Mouse (Mus musculus) embryonic facial prominence, embryonic 12.5 days (tissue): ENCODE measurements around the gene Wdr34. TPM values are rescaled to one million over a fixed set of nuclear protein-coding genes. Genes with fewer than 3 reads are reported as not detected.

ENCODE experiments used
- ATAC-seq: fragments of 200-750 bp; cut with Nextera tagmentation; 2 replicates; pipeline ENCODE4 v1.8.0; 2017; ENCODE audit not compliant: insufficient number of reproducible peaks, insufficient read depth, low FRiP score, low TSS enrichment
- H3K27ac ChIP-seq: fragments of 300-500 bp; sonication (generic); 2 replicates; pipeline ENCODE4 v1.5.1; 2016; ENCODE audit warnings: mild to moderate bottlenecking
- H3K27me3 ChIP-seq: fragments of 300-500 bp; sonication (generic); 2 replicates; pipeline ENCODE4 v1.6.1; 2016; ENCODE audit warnings: mild to moderate bottlenecking, moderate library complexity
- H3K36me3 ChIP-seq: fragments of 300-500 bp; sonication (generic); 2 replicates; pipeline ENCODE4 v1.6.1; 2016; ENCODE audit warnings: mild to moderate bottlenecking
- H3K4me1 ChIP-seq: fragments of 300-500 bp; sonication (generic); 2 replicates; pipeline ENCODE4 v1.6.1; 2016
- H3K4me2 ChIP-seq: fragments of 300-500 bp; sonication (generic); replicated peaks from 2 replicates; pipeline ENCODE4 v1.6.1; 2016; ENCODE audit warnings: mild to moderate bottlenecking, moderate library complexity
- H3K4me3 ChIP-seq: fragments of 300-500 bp; sonication (generic); 2 replicates; pipeline ENCODE4 v1.5.1; 2016; ENCODE audit warnings: mild to moderate bottlenecking
- H3K9ac ChIP-seq: fragments of 300-500 bp; sonication (generic); 2 replicates; pipeline ENCODE4 v1.6.1; 2016; ENCODE audit warnings: mild to moderate bottlenecking, moderate library complexity
- H3K9me3 ChIP-seq: fragments of 300-500 bp; sonication (generic); 2 replicates; pipeline ENCODE4 v1.6.1; 2016; ENCODE audit warnings: mild to moderate bottlenecking, moderate library complexity
- WGBS: fragments of 180-500 bp; shearing (Covaris S2); methylation state at CpG from one replicate; pipeline ENCODE4 v1.1.7; 2016; 5-methylcytosine and 5-hydroxymethylcytosine counted together
- polyA plus RNA-seq: library from polyadenylated mRNA; unstranded; fragments of >200 nt; fragmentation: Nextera tagmentation; extraction: Ambion mirVana; gene quantifications from 2 replicates; pipeline ENCODE4 v1.2.1, GENCODE M21; 2016

The Wdr34 gene
- 43.9 and 46.0 TPM in 2 replicates for polyA plus RNA-seq

DNA sequence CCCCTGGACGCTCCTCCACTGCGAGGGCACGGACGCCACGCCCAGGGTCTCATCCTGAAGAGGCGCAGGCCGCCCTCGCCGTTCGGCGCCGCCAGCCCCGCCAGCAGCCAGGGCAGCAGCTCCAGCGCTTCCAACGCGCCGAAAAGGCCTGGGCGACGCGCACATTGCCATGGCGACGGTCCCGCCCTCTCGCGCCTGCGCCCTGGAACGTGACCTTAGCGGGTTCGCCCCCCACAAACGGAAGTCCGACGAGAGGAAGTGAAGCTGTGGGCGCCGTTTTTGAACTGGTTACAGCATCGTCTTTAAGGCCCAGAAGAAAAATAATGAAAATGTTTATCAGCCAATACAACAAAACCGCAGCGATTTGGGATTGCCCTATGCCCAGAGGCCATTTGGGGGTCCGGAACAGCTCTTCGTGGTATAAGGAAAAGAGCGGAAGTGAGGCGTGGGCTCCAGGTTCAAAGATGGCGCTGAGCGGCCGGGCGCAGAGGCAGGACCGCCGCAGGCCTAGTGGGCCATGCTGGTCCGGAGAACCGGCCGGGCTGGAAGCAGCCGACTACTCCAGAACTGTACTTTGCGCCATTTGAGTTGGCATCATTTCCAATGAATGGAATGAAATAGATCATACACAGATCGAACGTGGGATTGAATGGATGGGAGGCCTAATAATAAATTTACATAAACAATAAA lies at the start of gene Wdr34:
Wdr34 (minus strand) TSS at position 183 of the 690 bp plus-strand sequence.
- Histone ChIP-seq H3K9me3 (no peaks in the 10 kb centered on the region), H3K36me3 (peaks cover 15% of the 10 kb centered on the region; the same call in 1 of the 2 replicates), H3K4me2 (peak within 1 kb of the TSS; percentile 67), H3K4me3 (peak within 1 kb of the TSS; percentile 75), H3K27ac (peak within 1 kb of the TSS; percentile 81), H3K9ac (peak within 1 kb of the TSS; percentile 72), H3K27me3 (no peaks in the 10 kb centered on the region), H3K4me1 (no peaks in the 10 kb centered on the region)
- WGBS = 1% methylated on average over 54 of the region's 54 CpGs
- peak; percentile 89 for ATAC-seq

GRCm38 (mm10) chr2:30095882-30096527 lies 47.3 kb upstream of the Wdr34 start:
- Histone ChIP-seq H3K4me1 (peaks cover 18% of the 10 kb centered on the region; the same call in 1 of the 2 replicates), H3K36me3 (peaks cover 40% of the 10 kb centered on the region), H3K27me3 (no peaks in the 10 kb centered on the region), H3K27ac (no peak overlapping the region), H3K4me3 (no peak overlapping the region), H3K9me3 (no peaks in the 10 kb centered on the region), H3K4me2 (no peak overlapping the region), H3K9ac (no peak overlapping the region)
- WGBS = 76% methylated on average over 2 of the region's 2 CpGs
- no peak for ATAC-seq

DNA sequence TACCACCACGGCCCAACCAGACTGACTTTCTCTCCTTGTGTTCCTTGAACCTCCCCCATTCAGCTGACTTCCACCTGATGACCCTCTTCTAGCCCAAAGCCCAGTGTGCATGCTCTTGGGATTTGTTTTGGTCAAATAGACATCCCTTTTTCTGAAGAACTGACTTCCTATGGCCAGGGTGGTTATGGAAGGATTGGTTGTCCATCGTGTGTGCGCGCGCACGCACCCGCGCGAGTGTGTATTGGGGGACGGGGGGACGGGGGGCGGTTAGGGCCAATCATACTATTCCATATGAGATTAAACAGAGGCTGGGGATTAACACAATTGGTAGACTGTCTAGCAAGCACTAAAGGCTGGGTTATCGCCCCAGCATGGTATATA lies 45.5 kb upstream of the Wdr34 start:
- peak overlapping the region; percentile 61 for H3K9ac ChIP-seq
- H3K27ac ChIP-seq = peak overlapping the region; percentile 57
- WGBS = 4% methylated on average over 13 of the region's 13 CpGs
- no peaks in the 10 kb centered on the region for H3K27me3 ChIP-seq
- peak overlapping the region; percentile 59 for H3K4me3 ChIP-seq
- H3K9me3 ChIP-seq = no peaks in the 10 kb centered on the region
- peaks cover 18% of the 10 kb centered on the region; the same call in 1 of the 2 replicates for H3K4me1 ChIP-seq
- H3K4me2 ChIP-seq = peak overlapping the region; percentile 72
- no peak for ATAC-seq
- H3K36me3 ChIP-seq = peaks cover 36% of the 10 kb centered on the region

GRCm38 (mm10) chr2:30093471-30094207 lies 45.0 kb upstream of the Wdr34 start, which contains the start of gene Zdhhc12:
Gene Zdhhc12 (minus strand): TSS chr2:30093648.
- Histone ChIP-seq H3K27me3 (no peaks in the 10 kb centered on the region), H3K9me3 (no peaks in the 10 kb centered on the region), H3K27ac (peak within 1 kb of the TSS; percentile 57), H3K4me2 (peak within 1 kb of the TSS; percentile 72), H3K36me3 (peaks cover 36% of the 10 kb centered on the region), H3K9ac (peak within 1 kb of the TSS; percentile 61), H3K4me3 (peak within 1 kb of the TSS; percentile 59), H3K4me1 (peaks cover 18% of the 10 kb centered on the region; the same call in 1 of the 2 replicates)
- peak; percentile 91 for ATAC-seq
- under 1% methylated on average over 51 of the region's 51 CpGs for WGBS

- H3K27ac ChIP-seq = no peak overlapping the region
- H3K9me3 ChIP-seq = no peaks in the 10 kb centered on the region
- H3K4me3 ChIP-seq = peak overlapping the region; percentile 59
- H3K36me3 ChIP-seq = peaks cover 28% of the 10 kb centered on the region
- no peak for ATAC-seq
- H3K4me1 ChIP-seq = peaks cover 18% of the 10 kb centered on the region; the same call in 1 of the 2 replicates
- WGBS = 47% methylated on average over 6 of the region's 6 CpGs
- H3K4me2 ChIP-seq = peak overlapping the region; percentile 72
- H3K9ac ChIP-seq = peak overlapping the region; percentile 24; the same call in 1 of the 2 replicates
- no peaks in the 10 kb centered on the region for H3K27me3 ChIP-seq
Measured at GRCm38 (mm10) chr2:30092280-30092918, 43.7 kb upstream of the Wdr34 start.

- H3K36me3 ChIP-seq = peaks cover 19% of the 10 kb centered on the region
- no peak overlapping the region for H3K4me2 ChIP-seq
- no peaks in the 10 kb centered on the region for H3K9me3 ChIP-seq
- H3K4me3 ChIP-seq = no peak overlapping the region
- no peaks in the 10 kb centered on the region for H3K27me3 ChIP-seq
- WGBS = 94% methylated on average over 12 of the region's 12 CpGs
- no peak for ATAC-seq
- peaks cover 18% of the 10 kb centered on the region; the same call in 1 of the 2 replicates for H3K4me1 ChIP-seq
- no peak overlapping the region for H3K27ac ChIP-seq
- H3K9ac ChIP-seq = no peak overlapping the region
Measured at GRCm38 (mm10) chr2:30091521-30091920, 42.8 kb upstream of the Wdr34 start.

- H3K36me3 ChIP-seq = peaks cover 18% of the 10 kb centered on the region
- H3K4me2 ChIP-seq = no peak overlapping the region
- no peaks in the 10 kb centered on the region for H3K9me3 ChIP-seq
- H3K27me3 ChIP-seq = no peaks in the 10 kb centered on the region
- H3K9ac ChIP-seq = no peak overlapping the region
- H3K4me1 ChIP-seq = peaks cover 6% of the 10 kb centered on the region; the same call in 1 of the 2 replicates
- H3K4me3 ChIP-seq = no peak overlapping the region
- ATAC-seq = no peak
- H3K27ac ChIP-seq = no peak overlapping the region
- 92% methylated on average over 4 of the region's 4 CpGs for WGBS
Measured at GRCm38 (mm10) chr2:30087310-30087709, 38.6 kb upstream of the Wdr34 start.

DNA sequence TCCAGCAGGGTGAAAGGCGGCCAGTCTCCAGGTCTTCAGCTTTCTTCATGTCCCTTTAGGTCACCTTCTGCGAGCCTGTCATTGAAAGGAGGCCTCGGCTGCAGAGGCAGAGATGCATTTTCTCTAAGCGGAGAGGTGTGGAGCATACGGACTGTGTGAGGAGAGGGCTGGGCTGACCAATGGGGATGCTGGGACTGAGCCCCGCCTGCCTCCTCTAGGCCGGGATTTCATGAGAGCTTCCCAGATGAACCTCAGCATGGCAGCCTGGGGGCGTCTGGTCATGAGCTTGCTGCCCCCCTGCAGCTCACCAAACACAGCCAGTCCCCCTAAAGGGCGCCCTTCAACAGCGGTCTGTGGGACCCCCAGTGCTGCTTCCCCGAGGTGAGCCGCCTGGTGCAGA lies 36.0 kb upstream of the Wdr34 start:
- H3K4me2 ChIP-seq = peak overlapping the region; percentile 45
- WGBS = 8% methylated on average over 12 of the region's 12 CpGs
- H3K36me3 ChIP-seq = no peaks in the 10 kb centered on the region
- H3K27me3 ChIP-seq = no peaks in the 10 kb centered on the region
- peak overlapping the region; percentile 15; the same call in 1 of the 2 replicates for H3K4me3 ChIP-seq
- H3K27ac ChIP-seq = no peak overlapping the region
- 0 out of 2 replicates have a peak, but pooled peaks have one; percentile 57 for ATAC-seq
- peaks cover 5% of the 10 kb centered on the region; the same call in 1 of the 2 replicates for H3K4me1 ChIP-seq
- H3K9ac ChIP-seq = no peak overlapping the region; the same call in 1 of the 2 replicates
- no peaks in the 10 kb centered on the region for H3K9me3 ChIP-seq

- WGBS = 57% methylated on average over 5 of the region's 5 CpGs
- Histone ChIP-seq H3K4me3 (0 out of 2 replicates have a peak overlapping the region, but pooled peaks have one; percentile 15), H3K9me3 (no peaks in the 10 kb centered on the region), H3K27ac (no peak overlapping the region), H3K4me1 (peaks cover 5% of the 10 kb centered on the region; the same call in 1 of the 2 replicates), H3K4me2 (peak overlapping the region; percentile 45), H3K9ac (no peak overlapping the region), H3K27me3 (no peaks in the 10 kb centered on the region), H3K36me3 (no peaks in the 10 kb centered on the region)
- no peak for ATAC-seq
Measured at GRCm38 (mm10) chr2:30084113-30084512, 35.4 kb upstream of the Wdr34 start.

DNA sequence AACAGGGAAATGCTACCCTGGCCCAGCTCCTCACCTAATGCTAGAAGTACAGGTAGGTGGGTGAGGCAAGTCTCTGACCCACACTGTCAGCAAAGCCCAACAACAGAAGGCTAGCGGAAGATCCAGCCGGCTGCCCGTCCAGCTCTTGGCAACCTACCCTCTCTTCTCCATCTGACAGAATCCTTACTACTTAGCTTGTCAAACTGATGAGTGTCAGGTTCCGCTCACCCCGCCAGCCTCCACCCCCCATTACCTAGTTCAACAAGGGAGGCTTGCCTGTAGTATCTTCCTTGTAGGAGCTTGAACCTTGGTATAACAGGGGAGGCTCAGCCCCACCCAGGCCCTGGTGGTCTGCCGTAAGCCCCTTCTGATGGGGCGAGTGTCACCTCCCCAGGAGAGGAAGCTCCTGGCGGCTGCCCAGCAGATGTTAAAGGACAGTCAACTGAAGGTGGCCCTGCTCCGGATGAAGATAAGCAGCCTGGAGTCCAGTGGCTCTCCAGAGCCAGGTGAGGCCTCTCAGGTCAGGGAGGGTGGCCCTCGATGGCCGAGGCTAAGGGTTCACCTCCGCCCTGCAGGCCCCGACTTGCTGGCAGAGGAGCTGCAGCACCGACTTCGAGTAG lies 31.6 kb upstream of the Wdr34 start:
- no peak overlapping the region for H3K27ac ChIP-seq
- H3K9ac ChIP-seq = 0 out of 2 replicates have a peak overlapping the region, but pooled peaks have one; percentile 19
- peaks cover 14% of the 10 kb centered on the region for H3K4me1 ChIP-seq
- no peaks in the 10 kb centered on the region for H3K27me3 ChIP-seq
- no peak for ATAC-seq
- no peak overlapping the region for H3K4me2 ChIP-seq
- H3K4me3 ChIP-seq = no peak overlapping the region
- H3K9me3 ChIP-seq = no peaks in the 10 kb centered on the region
- no peaks in the 10 kb centered on the region for H3K36me3 ChIP-seq
- WGBS = 83% methylated on average over 15 of the region's 15 CpGs
